Mouse (Mus musculus): ENCODE measurements around the gene Cdkal1.
A peak's percentile ranks its signal among the peaks of the same experiment; 100 is the strongest.

The Cdkal1 gene

DNA sequence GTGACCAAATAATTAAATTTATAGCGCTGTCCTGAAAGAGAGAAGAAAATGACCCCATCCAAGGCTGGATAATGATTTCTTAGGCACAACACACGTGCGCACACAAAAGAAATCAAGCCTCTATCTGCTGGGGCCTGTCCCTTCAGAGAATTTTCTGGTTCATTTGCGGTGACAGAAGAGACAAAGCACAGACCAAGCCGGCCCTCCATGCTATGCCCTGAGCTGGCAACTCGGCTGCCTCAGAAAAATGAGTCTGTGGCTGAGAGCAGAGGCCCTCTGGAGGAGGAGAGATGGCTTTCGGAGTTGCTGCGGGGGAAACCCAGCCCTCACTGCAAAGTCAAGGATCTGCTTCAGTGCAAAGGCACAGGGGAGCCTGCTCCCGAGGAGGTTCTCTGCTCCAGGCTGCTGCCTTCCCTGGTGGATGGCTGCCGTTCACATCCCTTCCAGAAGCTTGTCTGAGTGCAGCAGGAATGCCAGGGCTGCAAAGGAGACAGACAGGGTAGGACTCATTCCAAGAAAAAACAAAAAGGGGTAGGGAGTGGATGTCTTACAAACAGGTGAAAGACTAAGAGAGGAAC is 633.1 kb downstream of the Cdkal1 start:
- DNase-seq = no peak

DNA sequence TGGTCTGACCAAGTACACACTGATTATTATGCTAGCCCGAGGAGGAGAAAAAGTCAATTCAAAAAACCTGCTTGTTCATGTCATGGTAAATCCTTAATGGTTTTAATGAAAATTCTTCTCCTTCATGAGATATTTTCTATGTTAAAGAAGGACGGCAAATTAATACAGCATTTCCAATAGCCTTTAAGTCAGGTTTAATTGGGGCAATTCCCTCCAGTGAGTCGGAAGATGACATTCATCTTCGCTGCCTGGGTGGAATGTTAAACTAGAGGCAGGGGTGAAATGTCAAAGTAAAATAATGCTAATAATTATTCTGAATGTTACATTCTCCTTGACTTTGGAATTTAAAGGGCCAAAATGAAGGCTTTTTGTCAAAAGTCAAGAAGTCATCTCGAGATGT is 633.8 kb downstream of the Cdkal1 start:
- no peak for DNase-seq

DNA sequence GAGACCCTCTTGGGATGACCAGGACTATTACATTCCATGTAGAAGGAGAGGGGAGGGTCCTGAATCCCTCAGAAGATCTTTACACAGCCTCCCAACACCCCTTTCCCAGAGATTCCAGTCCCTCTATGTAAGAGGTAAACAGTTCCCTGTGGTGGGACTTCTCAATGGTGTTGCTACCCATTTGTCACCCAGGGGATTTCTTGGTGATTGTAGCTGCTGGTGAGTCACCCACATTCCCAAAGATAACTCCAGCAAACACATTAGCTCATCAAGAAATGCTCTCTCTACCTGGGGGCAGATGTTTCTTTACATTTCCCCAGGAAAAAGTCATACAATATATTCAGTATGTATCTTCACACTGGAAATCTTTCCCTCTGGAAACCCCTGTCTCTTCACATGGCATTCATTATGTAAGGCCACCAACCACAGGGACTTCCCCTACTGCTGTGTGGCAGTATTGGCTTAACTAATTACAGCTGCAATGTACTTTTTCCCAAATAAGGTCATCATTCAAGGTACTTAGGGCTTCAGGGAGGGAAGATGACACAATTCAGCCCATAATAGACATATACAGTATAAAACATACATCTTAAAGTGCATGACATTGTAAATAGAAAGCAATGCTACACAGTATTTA is 636.8 kb downstream of the Cdkal1 start:
- DNase-seq = no peak

DNA sequence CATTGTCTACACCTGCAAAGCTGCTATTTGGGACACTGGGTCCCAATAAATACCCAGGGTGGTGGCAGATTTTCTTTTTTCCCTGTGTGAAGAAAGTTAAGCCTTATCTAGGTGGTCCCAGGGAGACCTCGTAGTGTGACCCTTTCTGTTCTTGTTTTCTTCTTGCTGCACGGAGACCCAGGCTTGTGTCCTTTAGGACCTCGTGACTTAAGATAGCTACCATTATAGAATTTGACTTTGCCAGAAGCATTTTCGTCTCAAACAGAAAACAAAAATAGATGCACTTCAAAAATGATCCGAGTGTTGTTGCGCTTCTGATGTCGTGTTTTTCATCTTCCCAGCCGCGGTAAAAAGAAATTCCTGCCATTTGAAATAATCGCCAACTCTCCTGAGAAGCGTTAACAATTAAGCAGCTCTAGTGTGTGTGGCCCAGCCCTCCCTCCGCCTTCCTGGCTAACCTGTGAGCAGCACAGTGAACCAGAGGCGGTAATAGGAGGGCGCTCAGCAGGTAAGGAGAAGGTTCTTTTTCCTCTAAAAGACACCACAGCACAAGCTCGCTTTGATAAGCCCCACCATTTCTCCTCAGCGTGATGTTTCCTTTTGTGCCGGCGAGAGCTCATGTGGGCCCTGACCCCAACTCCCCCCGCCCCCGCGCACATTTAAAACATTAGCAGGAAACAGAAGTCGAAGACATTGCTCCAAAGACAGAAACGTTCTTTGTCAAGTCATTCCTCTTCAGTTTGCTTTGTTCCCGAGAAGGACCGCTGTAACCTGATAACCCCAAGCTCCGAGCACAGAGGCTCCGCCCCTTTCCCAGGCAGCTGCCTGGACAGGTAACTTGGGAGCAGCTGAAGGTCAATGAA is 645.1 kb downstream of the Cdkal1 start:
- DNase-seq = peak; percentile 51

DNA sequence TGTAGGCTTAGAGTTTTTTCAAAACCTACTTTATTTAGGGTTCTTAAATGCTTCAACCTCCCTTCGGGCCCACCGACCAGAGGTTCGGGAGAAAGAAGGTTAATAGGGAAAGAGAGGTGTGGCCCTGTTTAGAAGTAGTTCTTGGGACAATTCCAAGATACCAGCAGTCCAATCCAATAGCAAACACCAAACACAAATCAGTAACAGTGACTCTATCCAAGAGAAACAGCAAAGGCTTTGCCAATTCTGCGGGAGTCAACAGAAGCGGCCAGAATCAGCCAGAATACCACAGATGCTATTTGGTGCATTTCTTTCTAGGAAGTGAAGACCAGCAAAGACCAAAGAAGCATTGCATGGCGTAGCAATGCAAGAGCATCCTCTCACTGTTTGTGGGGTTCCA is 646.7 kb downstream of the Cdkal1 start:
- DNase-seq = no peak

DNA sequence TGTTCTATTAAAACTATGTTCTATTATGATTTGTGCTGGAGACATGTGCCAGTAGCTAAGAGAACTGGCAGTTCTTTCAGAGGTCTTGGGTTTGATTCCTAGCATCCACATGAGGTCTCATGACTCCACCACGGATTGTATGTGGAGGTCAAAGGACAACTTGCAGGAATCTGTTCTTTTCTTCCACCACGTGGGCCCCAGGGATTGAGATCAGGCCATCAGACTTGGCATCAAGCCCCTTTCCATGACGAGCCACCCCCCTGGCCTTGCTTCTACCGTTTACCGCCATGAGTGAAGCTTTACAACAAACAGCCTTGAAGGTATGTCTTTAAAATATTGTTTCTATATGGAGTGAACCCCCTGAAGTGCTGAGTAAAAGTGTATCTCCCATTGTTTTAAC is 651.6 kb downstream of the Cdkal1 start:
- no peak for DNase-seq

DNA sequence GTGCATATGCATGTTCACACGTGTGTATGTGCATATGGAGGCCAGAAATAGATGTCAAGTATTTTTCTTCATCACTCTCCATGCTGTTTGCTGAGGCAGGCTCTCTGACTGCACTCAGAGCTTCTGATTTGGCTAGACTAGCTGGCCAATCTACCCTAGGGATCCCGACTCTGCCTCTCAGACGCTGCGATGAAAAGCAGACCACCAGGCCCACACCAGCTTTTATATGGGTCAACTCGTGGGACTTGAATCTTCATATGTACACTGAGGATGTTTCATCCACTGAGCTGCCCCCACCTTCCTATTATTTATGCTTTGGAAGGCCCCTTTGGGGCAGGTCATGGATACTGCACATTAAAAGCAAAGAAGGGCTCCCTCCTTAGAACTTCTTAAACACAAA is 652.0 kb downstream of the Cdkal1 start:
- no peak for DNase-seq

DNA sequence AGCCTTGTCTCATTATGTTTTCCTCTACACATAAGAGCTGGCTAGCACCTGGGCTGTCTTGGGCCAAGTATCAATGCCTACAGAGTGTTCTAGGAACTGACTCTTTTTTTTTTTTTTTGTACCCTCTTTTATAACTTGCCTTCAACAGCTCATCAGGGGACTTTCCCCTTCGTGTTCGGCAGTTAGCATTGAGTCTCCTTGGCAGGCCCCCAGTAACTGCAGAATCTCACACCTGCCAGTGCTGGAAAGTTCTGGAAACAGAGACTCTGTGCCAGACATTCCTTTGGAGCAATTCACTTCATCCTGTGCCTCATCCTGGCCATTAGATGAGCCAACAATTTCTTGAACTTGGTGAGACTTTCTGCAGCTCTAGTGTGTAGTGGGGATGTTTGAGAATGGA is 652.9 kb downstream of the Cdkal1 start:
- DNase-seq = peak; percentile 70

DNA sequence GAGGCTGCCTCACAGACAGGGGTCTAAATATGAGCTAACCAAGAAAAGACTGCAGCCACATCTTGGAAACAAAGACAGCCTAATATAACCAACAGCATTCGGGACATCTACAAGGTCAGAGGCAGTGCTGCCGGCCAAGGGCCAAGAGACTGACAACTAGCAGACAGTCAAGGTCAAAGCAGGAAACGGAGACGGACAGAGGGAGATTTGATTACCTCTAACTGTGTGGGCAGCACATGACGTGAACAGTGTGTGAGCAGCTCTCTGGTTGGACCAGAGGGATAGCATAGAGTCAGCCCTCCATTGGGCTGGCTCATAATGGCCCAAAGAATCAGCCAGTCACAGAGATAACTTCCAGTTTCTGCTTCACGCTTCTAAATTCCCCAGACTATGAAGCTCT is 655.8 kb downstream of the Cdkal1 start:
- DNase-seq = no peak

DNA sequence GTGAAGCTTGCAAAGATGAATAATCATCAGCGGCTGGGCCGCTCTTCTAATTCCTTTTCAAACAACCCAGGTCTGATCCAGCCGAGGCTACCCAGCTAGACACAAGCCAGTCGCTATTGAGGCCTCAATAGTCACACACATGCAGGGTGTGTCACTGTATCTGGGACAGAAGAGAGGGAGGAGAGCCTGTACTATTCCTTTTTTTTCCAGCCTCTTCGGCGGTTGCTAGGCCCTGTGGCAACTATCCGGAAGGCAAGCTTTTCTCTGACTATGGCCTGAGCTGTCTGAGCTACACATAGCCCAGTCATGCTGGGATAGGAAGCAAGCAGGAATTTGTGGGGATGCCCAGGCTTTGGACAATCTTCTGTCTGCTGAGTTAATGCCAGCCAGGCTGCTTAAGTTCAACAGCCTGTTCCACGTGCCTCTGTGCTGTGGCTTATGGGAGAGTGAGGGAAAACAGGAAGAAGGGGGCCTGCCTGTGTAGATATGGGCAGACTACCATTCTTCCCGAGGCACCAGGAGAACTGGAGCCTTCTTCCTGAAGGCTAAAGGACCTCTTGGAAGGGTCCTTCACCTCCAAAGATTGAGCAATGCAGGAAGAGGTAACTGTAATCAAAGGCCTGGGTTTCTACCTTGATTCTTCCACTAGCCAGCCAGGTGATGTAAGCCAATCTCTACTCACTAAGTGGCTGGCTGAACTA is 658.5 kb downstream of the Cdkal1 start:
- DNase-seq = peak; percentile 37

DNA sequence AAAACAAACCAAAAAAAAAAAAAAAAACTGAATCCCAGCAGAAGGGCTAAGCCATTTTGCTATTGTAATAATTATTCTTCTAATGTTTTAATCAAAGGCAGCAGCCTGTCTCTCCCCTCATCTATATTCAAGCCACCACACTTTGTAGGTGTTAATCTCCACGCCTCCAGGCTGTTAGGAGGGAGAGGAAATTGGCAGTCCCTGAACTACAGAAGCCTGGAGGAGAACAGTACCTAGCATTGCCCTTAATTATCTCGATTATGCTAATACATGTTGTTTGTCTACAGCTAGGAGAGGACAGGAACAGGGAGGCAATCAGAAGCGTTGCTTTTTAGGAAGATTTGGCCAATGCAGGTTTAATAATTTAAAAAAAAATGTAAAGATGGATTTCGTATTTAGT is 659.8 kb downstream of the Cdkal1 start:
- DNase-seq = no peak

DNA sequence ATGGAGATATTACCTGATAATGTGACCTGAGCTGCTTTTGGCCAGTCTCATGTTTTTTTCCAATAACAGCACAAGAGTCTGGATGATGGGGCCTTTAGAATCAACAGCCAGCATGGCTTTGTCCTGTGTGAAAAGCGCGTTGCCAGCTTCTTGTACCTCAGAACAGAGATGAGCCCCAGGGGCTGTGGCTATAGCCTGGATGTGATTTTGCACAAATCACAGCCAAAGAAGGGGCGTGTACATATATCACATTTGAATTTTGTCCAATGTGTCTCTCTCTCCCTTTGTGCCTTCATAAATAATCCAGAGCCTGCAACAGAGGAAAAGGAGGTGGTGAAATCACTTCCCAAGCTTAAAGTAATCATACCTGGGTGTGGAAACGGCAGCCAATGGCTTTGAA is 660.5 kb downstream of the Cdkal1 start:
- no peak for DNase-seq

DNA sequence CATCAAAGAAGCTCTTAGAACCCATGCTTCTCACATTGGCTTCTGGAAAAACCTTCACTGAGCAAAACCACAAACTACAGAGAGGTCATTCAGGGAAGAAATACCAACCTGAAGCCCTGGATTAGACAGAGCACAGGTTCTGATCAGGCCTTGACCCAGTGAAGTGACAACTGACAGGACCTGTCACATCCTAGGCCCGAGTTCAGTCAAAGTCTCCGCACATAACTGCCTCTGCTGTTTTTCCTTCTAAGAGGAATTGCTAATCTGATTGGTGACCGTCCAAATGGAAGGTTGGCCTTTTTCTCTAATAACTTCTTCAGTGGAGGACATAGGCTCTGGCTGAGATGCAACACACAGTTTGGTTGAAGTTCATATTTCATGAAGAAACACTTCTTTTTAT is 662.8 kb downstream of the Cdkal1 start:
- no peak for DNase-seq

DNA sequence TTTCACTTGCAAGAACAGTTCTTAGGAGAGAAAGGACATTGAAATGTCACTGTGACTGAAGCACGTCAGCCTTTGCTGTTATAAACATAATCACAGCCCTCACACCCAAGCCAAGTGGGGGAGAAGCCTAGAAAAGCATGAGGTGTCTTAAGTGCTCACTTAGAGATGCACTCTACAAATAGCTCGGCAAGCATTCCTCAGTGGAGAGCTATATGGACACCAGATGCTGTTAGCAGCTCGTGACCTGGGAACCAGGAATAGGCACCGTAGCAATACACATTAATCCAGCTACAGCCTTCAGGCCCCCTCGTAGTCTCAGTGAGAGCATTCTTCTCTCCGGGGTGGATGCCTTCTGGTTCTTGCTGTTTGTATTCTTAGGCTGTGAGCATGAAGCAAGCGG is 664.9 kb downstream of the Cdkal1 start:
- DNase-seq = no peak

DNA sequence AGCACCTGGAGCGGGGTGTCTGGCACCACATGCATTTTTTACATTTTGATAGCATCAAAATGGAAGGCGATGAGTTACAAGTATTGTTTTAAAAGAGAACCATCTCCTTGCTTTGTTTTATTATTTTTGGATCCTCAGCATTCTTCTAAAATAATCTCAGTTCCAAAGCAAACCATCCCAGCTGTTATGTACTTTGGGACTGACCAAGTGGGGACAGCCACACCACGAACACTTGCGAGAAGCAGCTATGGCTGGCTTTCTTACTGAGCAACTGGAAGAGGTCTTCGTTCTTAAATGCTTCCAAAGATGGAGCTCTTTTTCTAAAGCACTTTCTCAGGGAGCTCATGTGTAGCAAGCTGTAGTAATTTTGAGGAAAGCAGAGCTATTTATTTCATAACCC is 668.7 kb downstream of the Cdkal1 start:
- no peak for DNase-seq

DNA sequence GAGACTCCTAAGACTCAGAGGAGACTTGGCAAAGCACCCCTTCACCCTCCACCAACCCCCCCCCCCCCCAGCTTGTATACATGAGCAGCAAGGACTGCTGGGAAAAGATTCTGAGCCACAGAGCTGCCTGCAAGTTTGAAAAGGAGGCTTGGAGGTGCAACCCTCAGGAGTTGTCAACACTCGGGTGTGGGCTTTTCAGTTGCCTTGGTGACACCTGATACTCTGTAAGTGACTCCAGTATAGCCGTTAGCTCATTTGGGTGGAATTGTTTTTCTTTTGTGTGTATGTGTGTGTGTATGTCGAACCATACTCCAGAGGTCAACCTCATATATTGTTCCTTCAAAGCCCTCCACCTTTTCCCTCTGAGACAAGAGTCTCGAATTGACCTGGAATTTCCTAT is 669.9 kb downstream of the Cdkal1 start:
- no peak for DNase-seq

DNA sequence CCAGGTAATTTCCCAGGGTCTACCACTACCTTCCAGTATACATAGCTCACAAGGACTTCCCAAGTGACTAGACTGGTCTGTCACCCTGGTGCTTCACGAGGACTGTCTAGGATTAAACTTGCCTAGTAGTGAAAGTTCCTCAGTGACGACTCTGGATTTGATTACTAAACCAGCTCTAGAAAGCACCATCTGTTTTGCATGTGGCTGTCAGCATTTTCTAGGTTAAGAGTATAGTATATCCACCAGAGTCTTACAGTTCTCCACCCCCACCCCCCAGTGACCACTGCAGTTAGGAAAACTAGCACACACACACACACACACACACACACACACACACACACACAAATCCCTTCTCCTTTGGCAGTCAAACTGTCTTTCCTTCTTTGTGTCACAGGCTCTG is 670.9 kb downstream of the Cdkal1 start:
- DNase-seq = no peak

DNA sequence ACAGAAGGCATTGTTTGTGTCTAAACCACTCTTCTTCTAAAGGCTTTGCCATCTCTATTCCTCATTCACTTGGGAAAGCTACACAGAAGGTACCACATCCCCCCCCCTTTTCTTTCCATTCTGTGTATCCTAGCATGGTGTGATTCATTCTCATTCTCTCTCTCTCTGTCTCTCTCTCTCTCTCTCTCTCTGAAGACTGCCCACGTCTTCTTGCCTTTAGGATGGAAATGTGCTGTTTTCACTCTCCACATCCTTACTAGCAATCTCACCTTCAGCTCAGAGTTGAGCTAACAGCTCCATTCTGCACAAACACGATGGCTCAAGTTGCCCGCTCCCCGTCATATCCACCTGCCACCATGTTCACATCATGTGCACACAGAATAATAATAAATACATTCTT is 675.6 kb downstream of the Cdkal1 start:
- no peak for DNase-seq

DNA sequence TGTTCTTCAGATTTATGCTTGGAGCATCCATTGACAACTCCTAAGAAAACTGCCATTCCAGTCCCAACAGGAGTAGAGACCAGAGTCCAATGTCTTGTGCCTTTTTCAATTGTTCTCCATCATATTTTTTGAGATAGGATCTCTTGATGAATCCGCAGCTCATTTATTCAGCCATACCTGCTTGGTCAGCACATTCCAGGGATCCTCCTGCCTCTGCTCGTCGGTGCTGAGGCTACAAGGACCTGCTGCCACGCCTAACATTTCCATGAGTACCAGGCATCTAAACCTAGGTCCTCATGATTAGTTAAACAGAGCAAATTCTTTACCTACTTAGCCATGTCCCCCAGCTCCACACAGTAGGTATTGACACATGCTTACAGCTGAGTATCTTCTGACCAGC is 676.2 kb downstream of the Cdkal1 start:
- DNase-seq = no peak

DNA sequence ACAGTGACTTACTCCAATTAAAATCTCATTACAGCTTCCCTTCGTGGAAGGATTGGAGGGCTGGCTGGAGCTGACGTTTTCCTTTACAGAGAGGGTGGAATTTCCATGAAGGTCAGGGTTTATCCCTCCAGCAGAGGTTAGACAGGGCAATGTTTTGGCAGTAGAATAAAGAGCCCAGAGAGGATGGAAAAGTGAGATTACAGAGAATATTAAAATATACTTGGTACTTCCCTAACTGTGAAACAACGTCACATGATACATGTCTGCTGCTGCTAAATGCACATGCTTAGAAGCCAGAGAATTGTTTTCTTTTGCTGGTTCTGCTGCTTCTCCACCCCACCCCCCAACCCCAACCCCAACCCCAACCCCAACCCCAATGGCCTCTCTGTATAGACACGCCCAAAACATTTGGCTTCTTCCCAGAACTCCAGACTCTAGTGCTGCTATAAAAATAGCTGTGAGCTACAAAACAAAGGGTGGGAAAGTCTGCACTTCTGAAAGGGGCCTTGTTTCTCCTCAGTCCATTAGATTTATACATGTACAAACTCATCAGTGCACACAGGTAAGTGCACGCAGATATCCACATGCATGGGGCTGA is 677.5 kb downstream of the Cdkal1 start:
- DNase-seq = no peak

DNA sequence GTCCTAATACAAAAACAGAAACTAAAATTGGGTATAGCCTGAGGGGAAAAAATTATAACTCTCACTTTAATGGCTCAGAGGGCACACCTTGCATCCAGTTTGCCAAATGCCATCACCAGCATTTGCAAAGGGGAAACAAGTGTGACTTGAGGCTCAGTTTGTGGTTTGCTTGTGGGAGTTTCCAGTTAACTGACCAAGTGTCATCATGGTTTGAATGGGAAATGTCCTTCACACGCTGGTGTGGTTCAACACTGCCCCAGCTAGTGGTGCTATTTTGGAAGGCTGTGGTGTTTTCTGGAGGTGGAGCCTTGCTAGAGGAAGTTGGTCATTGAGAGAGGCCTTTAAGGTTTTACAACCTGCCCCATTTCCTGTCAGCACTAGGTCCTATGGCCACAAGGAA is 686.1 kb downstream of the Cdkal1 start:
- no peak for DNase-seq

DNA sequence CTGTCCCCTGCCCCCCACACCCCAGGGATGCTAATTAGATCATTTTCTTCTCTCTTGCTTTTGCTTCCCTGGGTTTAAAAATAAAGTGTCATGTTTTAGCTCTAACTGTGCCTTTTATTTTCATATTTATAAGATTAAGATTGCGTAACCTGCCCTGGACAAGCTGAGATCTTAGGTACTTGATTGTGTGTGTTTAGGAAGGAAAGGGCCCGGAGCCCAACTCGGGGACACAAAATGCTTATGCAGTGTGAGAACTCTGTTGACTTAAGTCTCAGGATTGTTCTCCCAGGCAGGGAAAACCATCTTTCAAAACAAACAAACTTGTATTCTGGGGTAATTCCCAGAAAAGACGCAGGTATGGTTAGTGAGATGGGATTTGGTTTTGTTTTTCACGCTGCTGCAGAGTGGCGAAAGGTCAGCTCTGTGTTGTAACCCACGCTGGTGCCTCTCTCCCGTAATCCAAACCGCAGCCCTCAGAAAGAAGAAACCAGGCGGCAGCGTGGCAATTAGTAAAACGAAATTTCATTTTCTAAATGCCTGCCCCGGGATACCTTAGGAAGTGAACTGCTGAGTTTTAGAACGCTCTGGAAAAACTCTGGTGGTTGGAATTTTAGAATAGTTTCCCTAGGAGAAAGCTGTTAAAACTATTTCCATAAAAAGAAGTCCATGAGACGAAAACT is 690.5 kb downstream of the Cdkal1 start:
- peak; percentile 4 for DNase-seq
